Mouse (Mus musculus): ENCODE results near the gene Olfr763.
A peak's percentile ranks its signal among the peaks of the same experiment; 100 is the strongest.
"Not testable (repeated sequence)": the region's sequence is repeated elsewhere in the genome, so short reads cannot be mapped to it uniquely, and the experiment has no call there.

Gene Olfr763

DNA sequence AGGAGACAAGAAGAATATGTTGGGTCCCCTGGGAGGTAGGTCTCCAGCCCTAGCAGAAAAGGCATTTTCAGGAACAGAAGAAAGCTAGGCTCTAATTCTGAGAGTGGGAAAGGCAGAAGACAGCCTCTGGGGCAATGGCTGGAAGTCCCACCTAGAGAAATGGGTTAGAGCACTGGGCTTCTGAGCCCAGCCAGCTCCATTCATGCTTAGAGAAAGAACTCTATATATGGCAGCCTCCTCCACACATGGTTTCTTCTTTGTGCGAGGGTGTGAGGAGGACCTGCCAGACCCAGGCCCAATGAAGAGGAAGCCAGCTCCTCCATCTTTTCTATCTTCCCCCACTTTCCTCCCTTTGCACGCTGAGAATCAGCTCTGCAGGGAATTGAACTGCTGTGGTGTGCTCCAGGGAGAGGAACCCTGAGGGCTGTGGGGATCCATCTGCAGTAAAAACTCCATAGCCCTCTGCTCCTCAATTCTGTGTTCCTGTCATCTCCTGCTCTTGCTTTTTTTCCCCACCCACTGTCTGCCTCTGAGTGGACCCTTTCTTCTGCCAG is at the start of gene Olfr763:
Olfr763 (plus strand) TSS at position 504 of the 554 bp plus-strand sequence.
- DNase-seq (ENCODE audit: low read depth, low spot score): no peak

DNA sequence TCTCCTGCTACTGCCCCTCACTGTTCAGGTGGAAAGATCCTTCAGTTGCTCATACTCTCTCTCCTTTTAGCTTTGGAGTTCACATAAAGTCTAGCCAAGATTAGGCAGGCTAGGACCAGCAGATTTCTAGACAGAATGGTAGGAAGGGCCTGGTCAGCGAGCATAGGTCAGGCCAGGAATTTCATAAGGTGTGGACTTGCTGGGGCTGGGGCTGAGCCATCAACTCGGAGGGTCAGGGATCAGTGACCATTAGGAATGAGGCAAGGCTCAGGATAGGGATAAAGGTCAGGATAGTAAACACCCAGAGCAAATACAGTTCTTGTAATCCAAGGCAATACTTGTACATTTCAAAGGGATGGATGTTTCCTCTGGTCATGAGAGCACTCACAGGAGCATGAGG is 45.6 kb upstream of the Olfr763 start:
- no peak for DNase-seq (ENCODE audit: low read depth, low spot score)

DNA sequence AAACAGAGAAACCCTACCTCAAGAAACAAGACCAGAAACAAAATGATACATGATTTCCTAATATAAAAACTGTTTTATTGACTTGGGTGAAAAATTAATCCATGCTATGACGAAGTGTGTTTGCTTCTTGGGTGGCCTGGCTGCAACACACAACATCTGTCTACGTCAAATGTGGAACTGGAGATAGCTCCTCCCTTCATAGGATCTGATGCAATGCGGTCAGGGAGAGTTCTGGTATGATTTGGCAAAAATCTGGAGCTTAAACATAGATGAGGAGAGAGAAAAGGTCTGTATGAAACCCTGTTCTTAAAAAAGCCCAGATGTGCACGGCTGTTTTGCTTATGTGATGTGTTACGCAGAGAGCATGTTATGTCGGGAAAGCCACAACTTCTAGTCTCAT is 44.7 kb upstream of the Olfr763 start:
- no peak for DNase-seq (ENCODE audit: low read depth, low spot score)

DNA sequence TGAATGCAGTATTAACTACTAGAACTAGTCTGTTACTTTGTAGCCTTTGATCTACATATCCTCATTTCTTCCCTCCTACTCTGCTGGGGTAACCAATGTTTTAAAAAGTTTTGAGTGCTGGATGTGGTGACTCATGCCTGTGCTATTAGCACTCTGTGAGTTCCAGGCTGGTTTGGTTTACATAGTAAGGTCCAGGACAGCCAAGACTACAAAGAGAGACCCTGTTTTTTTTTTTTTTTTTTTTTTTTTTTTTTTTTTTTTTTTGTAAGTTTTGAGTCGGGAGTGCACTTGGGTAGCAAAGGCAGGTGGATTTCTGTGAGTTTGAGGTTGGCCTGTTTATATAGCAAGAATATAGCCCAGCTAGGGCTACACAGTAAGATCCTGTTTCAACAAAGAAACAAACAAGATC is 42.2 kb upstream of the Olfr763 start:
- no peak for DNase-seq (ENCODE audit: low read depth, low spot score)

DNA sequence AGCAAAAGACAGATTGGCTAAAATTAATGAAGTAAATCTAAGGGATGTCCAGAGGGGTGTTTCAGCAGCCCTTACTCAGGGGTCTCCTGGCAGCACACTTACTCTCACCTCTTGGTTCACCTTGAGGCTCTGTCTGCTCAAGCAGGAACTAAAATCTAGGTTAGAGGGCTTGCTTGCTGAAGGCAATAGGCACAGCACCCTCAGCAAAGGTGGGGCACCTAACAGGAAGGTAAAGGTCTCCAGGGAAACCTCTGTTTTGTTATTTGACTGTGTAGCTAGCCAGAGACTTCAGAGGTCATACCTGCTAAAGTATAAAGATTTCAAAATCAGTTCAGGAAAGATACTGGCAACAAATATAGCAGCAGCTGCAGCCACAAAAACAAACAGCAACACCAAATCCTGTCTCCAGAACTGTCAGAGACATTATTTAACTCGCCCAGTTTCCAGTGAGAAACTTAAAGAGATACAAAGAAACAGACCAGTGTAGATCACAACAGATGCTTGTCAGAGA is 39.8 kb upstream of the Olfr763 start:
- no peak for DNase-seq (ENCODE audit: low read depth, low spot score)

DNA sequence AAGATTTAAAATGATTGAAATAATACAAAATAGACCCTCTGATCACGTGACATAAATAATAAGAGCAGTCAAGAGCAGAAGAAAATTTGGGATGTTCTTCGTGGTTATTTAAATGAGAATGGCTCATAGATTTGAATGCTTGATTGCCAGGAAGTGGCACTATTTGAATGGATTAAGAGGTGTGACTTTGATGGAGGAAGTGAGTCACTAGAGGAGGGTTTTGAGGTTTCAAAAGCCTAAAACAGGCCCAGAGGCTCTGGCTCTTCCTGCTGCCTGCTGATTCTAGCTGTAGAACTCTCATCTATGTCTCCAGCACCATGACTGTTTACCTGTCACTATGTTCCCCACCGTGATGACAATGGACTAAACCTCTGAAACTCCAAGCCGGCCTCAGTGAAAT is 37.8 kb upstream of the Olfr763 start:
- DNase-seq (ENCODE audit: low read depth, low spot score): no peak

DNA sequence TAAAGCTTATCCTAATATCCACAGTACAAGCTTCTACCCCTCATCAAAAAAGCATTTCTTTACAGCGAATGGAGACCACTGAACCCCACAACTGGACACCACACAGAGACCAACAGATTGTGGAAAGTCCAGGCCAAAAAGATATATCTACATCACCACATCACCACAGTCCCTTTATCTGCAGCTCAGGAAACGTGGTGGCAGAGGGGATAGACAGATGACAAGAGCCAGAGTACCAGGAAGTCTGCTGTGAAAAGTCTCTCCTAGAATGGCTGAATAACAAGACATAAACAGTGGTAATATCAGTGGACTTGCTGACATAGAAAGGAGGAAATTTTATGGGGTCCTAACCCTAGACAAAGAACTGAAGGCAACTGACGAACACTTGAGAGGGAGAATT is 34.2 kb upstream of the Olfr763 start:
- DNase-seq (ENCODE audit: low read depth, low spot score): no peak

DNA sequence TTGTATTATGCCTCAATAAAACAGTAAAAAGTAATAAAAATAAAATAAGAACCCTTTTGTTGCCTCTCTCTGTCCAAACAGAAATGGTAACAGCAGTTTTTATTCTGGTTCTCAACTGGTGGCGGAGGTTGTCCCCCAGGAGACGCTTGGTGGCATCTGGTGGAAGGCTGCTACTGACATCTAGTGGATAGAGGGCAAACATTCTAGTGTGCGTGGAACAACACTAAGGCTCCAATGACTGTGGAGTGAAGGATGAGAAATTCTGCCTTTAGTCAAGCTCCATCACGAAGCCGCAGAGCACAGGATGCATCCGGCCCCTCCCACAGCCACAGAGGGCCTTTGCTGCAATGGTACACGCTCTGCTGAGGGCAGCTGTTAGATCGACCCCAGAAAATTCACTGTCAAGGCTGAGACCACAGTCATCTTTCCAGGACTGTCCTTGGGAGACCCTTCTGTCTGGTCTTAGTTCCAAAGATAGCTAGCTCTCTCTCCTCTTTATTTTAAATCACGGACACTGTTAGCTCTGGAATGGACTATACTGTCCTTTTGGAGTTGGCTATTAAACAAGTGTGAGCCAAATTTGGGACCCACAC is 33.0 kb upstream of the Olfr763 start:
- DNase-seq (ENCODE audit: low read depth, low spot score): peak; percentile 73

DNA sequence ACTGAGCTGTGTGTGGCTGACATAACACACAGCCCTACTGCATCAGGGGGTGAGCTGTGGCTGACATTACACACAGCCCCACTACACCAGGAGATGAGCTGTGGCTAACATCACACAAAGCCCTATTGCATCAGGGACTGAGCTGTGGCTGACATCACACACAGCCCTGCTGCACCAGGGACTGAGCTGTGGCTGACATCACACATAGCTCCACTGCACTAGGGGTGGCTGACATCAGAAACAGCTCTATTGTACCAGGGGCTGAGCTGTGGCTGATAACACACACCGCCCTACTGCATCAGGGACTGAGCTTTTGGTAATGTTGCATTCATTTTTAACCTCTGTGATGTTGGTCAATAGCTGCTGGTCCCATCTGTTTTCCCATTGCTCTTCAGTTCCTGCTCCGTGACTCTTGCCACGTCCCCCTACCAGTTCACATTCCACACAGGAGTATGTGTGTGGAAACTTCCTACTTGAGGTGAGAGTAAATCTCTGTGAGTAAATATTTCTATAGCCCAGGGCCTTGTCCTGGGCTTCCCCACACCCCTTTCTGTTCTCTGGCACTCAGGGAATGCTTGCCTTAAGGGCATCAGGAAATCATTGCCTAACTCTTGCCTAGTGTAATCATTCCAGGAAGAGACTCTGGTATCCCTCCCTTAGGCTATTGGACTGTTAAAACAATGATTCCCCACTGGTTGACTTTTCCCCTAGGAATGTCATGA is 29.8 kb upstream of the Olfr763 start:
- DNase-seq (ENCODE audit: low read depth, low spot score): peak; percentile 46

DNA sequence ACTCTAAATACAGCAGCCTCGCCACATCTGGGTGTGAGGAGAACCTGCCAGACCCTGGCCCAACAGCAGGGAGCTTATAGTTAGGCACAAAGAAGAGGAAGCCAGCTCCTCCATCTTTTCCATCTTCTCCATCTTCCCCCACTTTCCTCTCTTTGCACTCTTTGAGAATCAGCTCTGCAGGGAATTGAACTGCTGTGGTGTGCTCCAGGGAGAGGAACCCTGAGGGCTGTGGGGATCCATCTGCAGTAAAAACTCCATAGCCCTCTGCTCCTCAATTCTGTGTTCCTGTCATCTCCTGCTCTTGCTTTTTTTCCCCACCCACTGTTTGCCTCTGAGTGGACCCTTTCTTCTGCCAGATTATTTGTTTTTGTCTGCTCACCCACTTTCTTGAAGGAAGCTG is 21.5 kb upstream of the Olfr763 start, which contains the start of gene Olfr9:
Olfr9 (plus strand) TSS at position 301 of the 400 bp plus-strand sequence.
- DNase-seq (ENCODE audit: low read depth, low spot score): not testable (repeated sequence)

DNA sequence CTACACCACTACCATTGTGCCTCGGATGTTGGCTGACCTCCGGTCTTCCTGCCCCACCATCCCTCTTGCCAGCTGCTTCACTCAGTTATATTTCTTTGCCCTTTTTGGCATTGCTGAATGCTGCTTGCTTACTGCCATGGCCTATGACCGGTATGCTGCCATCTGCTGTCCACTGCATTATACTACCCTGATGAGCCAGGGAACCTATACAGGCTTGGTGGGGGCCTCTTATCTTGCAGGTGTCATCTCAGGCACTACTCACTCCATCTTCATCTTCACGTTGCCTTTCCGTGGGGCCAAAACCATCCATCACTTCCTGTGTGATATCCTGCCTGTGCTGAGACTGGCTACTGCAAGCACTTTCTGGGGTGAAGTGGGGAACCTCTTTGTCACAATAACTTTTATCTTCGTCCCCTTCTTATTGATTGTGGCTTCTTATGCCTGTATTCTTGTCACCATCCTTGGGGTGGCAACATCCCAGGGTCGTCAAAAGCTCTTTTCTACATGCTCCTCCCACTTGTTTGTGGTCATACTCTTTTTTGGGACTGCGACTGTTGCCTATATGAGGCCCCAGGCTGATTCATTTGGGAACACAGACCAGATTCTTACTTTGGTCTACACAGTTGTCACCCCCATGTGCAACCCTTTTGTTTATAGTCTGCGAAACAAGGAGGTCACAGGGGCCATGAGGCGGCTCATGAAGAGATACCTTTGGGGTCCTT is 20.3 kb upstream of the Olfr763 start:
- not testable (repeated sequence) for DNase-seq (ENCODE audit: low read depth, low spot score)

DNA sequence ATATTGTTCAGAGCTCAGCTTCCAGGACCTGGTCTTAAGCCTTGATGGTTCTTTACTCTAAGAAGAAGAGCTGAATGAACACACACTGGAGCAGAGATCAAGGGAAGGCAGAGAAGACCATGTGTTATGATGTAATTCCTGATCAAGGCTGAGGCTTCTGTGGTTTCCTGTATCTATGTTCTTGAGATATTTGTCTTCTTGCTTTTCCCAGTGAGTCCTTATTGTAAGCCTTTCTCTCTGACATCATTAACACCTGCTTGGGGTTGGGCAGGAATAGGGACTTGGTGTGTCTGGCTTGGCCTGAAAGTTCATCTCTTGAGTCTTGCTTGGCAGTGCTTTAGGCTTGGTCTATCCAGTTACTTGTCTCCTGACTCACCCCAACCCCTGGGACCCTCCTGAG is 19.6 kb upstream of the Olfr763 start:
- no peak for DNase-seq (ENCODE audit: low read depth, low spot score)

DNA sequence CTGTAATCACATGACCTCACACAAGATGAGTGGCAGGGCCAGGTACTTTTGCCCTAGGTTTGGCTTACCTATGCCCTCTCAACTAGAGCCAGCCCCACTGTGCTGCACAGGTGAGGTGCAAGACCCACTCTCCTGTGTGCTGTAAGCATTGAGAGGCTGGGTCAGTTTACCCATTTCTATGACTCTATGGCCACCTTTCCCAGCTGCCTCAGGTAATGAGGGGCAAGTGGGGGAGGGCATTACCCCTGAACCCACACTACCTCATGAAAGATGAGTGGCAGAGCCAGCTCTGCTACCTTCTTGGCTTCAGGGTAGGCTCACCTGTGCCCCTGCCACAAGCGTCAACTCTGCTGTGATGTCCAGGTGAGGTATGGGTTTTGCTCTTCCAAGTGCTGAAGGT is 14.8 kb upstream of the Olfr763 start:
- no peak for DNase-seq (ENCODE audit: low read depth, low spot score)

DNA sequence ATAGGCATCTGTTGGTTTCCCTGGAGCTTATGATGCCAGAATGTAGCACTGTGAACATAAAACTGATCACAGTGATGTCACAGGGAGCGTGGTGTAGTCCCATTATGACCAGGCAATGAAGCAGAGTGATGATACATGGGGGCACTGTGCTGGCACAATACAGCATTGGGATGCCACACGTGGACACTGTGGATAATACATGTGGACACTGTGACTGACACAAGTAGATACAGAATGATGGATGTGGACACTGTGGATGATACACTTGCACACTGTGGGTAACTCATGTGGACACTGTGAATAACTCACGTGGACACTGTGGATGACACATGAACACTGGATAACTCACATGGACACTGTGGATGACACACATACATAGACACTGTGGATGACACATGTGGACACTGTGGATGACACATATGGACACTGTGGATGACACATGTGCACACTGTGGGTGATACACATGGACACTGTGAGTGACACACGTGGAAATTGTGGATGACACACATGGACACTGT is 14.0 kb upstream of the Olfr763 start:
- no peak for DNase-seq (ENCODE audit: low read depth, low spot score)

DNA sequence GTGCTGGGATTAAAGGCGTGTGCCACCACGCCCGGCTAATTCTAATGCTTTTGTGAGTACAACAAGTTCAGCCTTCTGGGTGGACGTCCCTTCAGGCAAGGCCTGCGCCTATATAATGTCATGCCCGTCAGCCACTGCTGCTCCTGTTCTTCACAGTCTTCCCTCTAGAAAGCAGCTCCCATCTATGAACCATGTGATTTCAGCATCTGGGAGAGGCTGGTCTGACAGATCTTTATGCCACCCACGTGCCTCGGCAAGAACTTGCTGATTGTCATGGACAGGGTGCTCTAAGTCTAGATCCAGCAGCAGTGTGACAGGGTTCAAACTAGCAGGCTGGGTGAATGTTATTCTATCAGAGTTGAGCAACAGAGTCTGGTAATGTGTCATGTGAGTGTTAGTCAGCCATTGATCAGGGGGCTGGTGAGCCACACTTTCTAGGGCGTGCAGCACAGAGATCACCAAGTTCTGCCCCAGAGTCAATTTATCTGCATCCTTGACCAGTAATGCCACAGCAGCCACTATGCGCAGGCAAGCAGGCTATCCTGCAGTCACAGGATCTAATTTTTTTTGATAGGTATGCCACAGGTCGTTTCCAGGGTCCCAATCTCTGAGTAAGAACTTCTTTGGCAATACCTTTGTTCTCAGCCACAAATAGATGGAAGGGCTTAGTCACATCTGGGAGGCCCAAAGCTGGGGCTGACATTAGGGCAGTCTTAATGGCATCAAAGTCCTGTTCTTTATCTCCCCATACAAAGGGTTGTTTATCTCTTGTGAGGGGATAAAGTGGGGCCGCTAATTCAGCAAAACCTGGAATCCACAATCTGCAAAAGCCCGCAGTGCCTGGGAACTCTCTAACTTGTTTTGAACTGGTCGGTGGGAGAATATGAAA is 6.3 kb upstream of the Olfr763 start:
- DNase-seq (ENCODE audit: low read depth, low spot score): no peak

DNA sequence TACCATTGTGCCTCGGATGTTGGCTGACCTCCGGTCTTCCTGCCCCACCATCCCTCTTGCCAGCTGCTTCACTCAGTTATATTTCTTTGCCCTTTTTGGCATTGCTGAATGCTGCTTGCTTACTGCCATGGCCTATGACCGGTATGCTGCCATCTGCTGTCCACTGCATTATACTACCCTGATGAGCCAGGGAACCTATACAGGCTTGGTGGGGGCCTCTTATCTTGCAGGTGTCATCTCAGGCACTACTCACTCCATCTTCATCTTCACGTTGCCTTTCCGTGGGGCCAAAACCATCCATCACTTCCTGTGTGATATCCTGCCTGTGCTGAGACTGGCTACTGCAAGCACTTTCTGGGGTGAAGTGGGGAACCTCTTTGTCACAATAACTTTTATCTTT is 920 bp downstream of the Olfr763 start:
- DNase-seq (ENCODE audit: low read depth, low spot score): not testable (repeated sequence)

DNA sequence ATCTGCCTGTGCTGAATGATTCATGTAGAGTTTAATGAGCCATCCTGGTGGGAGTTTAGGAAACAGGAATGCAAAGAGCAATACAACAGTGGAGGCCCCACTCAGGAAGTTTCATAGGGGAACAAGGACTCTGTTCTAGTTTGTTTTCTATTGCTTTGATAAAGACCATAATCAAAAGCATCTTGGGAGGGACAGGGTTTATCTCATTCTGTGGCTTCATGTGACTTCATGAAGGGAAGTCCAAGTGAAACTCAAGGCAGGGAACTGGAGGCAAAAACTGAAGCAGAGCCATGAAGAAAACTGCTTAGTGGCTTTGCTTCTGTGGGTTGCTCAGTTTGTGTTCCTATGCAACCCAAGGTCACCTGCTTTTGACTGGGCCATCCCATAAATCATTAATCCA is 3.9 kb downstream of the Olfr763 start:
- no peak for DNase-seq (ENCODE audit: low read depth, low spot score)

DNA sequence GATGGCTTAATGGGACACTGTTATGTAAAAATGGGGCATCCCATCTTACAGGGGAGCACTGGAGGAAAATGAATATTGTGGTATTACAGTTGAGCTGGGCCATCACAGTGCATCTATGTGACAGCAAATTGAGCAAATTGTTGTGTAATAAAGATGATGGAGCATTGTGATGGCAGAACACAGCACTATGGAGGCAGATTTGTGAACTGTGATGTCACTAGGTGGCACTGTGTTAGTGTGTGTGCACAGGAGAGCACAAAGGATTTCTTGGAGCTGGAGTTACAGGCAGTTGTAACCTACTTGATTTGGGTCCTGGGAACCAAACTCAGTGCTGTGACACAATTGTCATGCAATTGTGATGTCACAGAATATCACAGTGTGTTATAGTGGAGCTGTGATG is 12.7 kb downstream of the Olfr763 start:
- DNase-seq (ENCODE audit: low read depth, low spot score): peak; percentile 34

DNA sequence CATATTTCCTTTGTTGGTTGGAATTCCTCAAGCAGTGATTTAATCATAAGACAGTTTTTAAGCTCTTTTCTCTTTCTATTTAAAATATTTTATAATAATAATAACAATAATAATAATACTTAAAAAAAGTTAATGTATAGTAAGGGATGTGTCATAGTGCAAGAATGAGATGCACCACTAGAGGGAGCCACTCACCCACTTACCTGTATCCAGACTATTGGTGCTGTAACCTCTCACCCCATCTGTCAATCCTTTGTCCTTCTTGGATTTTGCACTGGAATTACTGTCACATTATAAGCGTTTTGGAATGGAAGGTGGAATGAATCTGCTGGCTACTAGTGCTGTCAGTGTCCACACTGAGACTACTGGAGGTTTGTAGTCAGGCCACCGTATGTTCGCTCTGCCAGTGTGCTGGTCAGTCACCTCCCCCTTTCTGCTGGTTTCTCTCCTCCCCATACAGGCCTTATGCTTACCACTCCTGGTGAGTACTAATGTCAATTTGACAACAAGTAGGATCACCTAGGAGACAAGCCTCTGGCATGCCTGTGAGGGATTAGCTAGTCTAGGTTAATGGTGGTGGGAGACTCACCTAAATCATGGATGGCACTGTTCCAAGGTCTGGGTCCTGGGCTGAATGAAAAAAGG is 15.5 kb downstream of the Olfr763 start:
- DNase-seq (ENCODE audit: low read depth, low spot score): peak; percentile 65

DNA sequence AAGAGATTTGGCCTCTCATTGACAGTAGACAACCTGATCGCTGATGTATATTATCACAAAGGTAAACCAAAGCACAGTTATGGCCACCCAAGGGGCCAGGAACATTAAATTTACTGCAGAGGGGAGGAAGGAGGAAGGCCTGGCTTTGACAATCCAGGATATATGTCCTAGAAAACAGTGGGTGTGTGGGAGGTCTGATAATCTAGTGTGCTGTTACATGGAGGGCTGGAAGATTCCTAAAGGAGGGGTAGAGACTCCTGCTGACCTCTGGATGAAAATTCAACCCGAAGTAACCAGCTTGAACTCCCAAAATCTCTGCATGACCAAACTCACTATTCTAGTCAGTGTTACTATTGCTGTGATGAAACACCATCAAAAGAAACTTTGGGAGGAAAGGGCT is 17.8 kb downstream of the Olfr763 start:
- DNase-seq (ENCODE audit: low read depth, low spot score): no peak

DNA sequence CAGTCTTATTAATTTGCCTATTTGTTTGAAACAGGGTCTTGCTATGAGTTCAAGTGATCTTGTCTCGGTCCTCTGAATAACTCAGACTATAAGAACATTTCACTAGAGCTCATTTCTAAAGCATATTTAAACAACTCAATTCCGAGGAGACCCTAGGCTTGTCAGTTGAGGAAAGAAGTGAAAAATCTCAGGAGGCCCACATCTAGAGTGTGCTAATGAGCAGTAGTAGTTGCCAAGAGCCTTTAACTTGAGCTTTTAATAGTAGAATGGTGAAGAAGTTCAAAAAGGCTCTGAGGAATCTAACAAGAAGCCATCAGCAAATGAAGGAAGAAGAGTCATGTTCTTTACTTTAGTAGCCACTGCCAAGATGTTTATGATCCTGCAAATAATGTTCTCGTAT is 29.2 kb downstream of the Olfr763 start, which contains the start of gene Olfr764-ps1:
Olfr764-ps1 (minus strand) TSS at position 101 of the 400 bp plus-strand sequence.
- DNase-seq (ENCODE audit: low read depth, low spot score): no peak

All from ES-CJ7 (cell line).